Mouse (Mus musculus): ENCODE results near the gene Olfr615.
"Not testable (repeated sequence)": the region's sequence is repeated elsewhere in the genome, so short reads cannot be mapped to it uniquely, and the experiment has no call there.

The Olfr615 gene

DNA sequence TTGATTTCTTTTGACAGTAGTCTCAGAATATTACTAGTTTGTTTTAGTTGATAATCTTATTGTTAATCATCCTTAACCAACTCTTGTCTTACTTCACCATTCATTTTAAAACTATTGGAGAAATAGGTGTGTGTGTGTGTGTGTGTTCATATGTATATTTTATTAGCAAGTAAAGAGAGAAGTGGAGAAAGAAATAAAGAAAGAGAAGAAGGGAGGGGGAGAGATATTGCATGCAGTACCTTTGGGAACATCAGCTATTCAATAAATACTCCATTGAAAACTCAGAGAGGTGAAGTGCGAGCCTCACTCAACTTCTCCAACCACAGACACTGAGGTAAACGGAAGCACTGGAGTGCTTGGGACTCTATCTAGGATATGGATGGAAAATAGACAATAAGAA is at the start of gene Olfr615:
Gene Olfr615 (plus strand): TSS at position 301 of the 400 bp plus-strand sequence.
- no peak for DNase-seq (ENCODE audit: extremely low read depth, insufficient read length, low spot score)

DNA sequence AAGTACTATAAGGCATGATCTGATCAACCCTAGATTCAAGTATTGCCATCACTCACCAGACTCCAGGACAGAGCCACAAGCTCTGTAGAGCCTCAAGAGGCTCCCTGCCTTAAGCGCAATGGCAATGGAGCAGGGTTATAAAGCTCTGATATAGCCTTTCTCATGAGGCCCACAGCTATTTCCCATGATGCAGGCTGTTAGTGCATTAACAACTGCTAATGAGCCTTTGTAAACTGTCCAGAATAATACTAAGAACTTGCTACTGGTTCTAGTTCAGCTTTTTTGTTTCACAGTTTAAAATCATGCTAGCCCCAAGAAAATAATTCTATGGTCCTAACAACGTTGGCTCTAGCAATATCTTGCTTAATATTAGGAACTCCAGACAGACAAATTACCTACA is 43.9 kb upstream of the Olfr615 start, which contains the start of gene Olfr610:
Gene Olfr610 (minus strand): TSS at position 101 of the 400 bp plus-strand sequence.
- DNase-seq (ENCODE audit: extremely low read depth, insufficient read length, low spot score): no peak

DNA sequence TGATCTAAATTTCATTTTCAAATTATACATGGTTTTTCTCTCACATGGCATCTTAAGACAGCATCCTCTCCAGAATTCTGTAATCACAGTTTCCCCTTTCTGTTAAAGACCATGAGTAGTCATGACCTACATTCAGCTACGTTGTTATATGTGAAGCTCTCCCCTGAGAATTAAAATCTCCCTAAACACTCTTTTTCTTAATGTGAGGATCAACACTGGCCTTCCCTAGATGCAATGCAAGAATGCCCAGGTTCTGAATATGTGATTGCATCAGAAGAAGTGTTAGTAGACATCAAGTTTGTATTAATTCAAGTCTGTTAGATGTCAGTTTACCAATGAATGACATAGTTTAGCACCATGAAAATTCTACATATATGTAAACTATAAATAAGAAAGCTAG is 35.1 kb upstream of the Olfr615 start, which contains the start of gene Olfr611:
Gene Olfr611 (minus strand): TSS at position 101 of the 400 bp plus-strand sequence.
- DNase-seq (ENCODE audit: extremely low read depth, insufficient read length, low spot score): not testable (repeated sequence)

DNA sequence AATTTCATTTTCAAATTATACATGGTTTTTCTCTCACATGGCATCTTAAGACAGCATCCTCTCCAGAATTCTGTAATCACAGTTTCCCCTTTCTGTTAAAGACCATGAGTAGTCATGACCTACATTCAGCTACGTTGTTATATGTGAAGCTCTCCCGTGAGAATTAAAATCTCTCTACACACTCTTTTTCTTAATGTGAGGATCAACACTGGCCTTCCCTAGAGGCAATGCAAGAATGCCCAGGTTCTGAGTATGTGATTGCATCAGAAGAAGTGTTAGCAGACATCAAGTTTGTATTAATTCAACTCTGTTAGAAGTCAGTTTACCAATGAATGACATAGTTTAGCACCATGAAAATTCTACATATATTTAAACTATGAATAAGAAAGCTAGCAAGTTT is 13.3 kb upstream of the Olfr615 start, which contains the start of gene Olfr612:
Gene Olfr612 (minus strand): TSS at position 101 of the 400 bp plus-strand sequence.
- not testable (repeated sequence) for DNase-seq (ENCODE audit: extremely low read depth, insufficient read length, low spot score)

DNA sequence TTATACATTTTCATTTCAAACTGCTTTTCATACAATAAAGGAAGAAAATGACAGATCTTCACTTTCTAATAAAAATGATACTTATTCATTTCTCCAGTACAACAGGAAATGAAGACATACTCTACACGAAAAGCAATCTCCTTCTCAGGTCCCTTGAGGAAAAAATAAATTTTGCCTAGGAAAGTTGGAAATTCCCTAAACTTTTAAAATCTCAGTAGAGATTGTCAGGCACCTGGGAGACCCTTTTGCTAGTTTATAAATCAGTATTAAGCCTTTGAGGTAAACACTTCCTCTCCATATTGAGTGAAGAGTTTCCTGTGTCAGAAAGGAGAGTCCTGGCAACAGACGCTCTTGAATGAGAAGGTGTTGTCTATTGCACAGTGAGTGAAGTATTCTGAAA is 8.1 kb upstream of the Olfr615 start, which contains the start of gene Olfr613:
Gene Olfr613 (plus strand): TSS at position 301 of the 400 bp plus-strand sequence.
- DNase-seq (ENCODE audit: extremely low read depth, insufficient read length, low spot score): no peak

DNA sequence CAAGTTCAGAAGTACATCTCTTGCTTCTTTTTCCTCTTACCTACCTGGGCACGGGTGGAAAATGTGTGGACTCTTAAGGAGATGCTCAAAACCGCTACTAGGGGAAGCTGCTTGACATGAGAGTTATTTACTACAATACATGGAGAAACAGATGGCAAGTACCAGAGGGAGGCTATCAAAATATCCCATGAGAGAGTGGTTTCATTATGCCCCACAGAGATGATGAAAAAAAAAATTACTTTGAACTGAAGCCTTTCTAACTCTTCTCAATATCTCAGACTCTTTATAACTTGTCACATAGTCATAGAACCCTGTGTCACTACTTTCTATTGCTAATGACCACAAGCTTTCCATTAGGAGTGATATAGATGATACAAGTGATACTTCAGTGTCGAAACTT is 13.2 kb downstream of the Olfr615 start, which contains the start of gene Olfr616:
Gene Olfr616 (minus strand): TSS at position 101 of the 400 bp plus-strand sequence.
- no peak for DNase-seq (ENCODE audit: extremely low read depth, insufficient read length, low spot score)

DNA sequence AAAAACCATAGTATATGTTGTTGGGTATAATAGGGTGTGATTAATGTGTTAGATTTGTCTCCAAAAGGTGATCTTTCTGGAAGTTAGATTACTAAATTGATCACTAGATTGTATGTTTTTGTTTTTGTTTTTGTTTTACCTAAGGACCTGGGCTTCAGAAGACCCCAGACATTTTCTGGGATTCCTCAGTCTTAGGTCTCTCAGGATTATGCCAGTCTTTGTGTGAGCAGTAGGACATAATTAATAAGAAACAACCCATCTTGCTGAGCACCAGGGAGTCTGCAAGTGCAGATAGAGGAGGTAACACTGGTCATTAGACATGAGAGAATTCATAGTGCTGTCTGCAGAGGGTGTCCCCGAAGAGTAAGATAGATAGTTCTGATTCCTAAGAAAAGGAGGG is 16.9 kb downstream of the Olfr615 start, which contains the start of gene Olfr617:
Gene Olfr617 (plus strand): TSS at position 301 of the 400 bp plus-strand sequence.
- DNase-seq (ENCODE audit: extremely low read depth, insufficient read length, low spot score): no peak

DNA sequence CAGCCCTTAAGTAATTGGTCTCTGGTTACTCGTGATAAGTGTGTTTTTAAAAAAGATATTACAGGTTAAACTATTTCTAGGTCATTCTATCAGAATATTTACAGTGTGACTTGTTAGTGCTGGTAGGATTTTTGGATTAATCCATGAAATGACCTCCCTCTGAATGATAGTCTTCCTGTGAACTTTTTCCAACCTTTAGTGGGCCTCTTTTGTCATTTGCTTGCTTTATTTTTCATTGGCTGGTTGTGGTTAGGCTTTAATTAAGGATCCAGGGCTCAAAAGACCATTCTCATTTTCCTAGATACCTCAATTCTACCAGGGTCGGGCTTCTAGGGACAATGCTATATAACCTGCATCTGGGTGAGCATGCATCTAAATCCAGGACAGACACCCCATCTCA is 33.9 kb downstream of the Olfr615 start, which contains the start of gene Olfr618:
Gene Olfr618 (plus strand): TSS at position 301 of the 400 bp plus-strand sequence.
- no peak for DNase-seq (ENCODE audit: extremely low read depth, insufficient read length, low spot score)

DNA sequence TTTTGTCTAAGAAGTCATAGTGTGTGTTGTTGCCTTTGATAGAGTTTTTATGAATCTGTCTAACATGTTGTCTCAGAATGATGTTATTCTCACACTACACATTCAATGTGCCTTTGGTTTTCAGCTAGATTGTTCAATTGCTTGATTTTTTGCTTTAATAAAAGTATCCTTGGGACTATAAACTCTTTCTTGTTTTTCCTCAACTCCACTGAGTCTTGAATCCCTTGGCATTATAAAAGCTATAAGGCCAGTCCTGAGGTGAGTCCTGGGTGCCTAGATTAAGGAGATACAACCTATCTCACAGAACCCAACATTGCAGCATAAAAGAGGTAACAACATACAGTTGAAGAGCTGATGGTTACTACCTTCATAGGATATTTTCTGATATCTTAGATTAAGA is 44.4 kb downstream of the Olfr615 start, which contains the start of gene Olfr619:
Gene Olfr619 (plus strand): TSS at position 301 of the 400 bp plus-strand sequence.
- DNase-seq (ENCODE audit: extremely low read depth, insufficient read length, low spot score): no peak

DNA sequence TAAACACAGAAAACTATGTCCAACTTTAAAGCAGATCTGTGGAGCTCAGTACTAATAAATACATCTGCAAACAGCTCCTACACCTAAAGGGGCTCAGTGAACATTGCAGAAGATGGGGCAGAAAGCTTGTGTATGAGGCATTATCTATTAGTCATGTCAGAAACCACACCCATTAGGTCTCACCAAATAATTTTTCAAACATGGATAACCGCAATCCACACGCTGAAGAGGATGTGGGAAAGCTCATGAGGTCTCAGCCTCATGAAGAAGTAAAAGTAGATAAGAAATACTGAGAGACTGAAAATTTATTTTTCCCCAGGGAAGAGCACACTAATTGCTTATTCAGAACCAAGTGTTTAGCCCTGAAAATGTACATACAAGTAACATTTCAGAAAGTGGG is 51.5 kb downstream of the Olfr615 start:
- no peak for DNase-seq (ENCODE audit: extremely low read depth, insufficient read length, low spot score)

DNA sequence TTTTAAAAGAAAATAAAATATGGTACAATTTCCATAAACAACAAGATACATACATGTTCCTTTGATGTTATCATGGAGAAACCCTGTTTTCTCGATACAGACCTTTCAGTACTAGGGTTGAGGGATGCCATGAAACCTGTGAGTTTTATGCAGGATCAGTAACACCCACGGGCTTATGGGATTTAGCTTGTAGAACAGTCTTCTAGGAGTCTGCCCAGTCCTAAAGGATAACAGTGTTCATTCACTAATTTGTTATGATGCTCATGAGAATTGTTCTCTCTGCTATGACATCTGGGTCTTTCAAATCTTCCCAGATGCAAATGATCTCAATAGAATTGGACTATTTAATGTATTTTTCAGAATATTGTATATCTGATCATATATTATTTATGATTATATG is 56.6 kb downstream of the Olfr615 start, which contains the start of gene Olfr620:
Gene Olfr620 (minus strand): TSS at position 101 of the 400 bp plus-strand sequence.
- no peak for DNase-seq (ENCODE audit: extremely low read depth, insufficient read length, low spot score)

Measured in 3134 (cell line).